Mouse (Mus musculus) hindbrain, embryonic 14.5 days (tissue): ENCODE measurements around the gene Calu. TPM values are rescaled to one million over a fixed set of nuclear protein-coding genes. Genes with fewer than 3 reads are reported as not detected.

Experiments
- microRNA-seq: library from miRNA; unstranded; fragments of <30 nt; microRNA quantifications from one replicate; pipeline ENCODE4, GENCODE M21; 2016
- polyA plus RNA-seq: library from polyadenylated mRNA; unstranded; fragments of >200 nt; fragmentation: Nextera tagmentation; extraction: Ambion mirVana; gene quantifications from 2 replicates; pipeline ENCODE4 v1.2.1, GENCODE M21; 2014

Gene Calu
- polyA plus RNA-seq, 1 experiment from 2014 or later: 187 TPM

Small RNAs within 50 kb of the gene (microRNA-seq; reads per million reads assigned to microRNA genes)
- not detected for gene Gm26220
- gene Gm44354: not detected

Other genes with a start within 250 kb of the Calu start
- gene Rbm28, start 183.1 kb upstream of the Calu start, polyA plus RNA-seq: 42.7 and 43.0 TPM in 2 replicates
- 10.0 and 11.0 TPM in 2 replicates for gene Prrt4, start 168.5 kb upstream of the Calu start, polyA plus RNA-seq
- 60.8 and 65.0 TPM in 2 replicates for gene Impdh1, start 131.7 kb upstream of the Calu start, polyA plus RNA-seq
- 29.1 and 34.2 TPM in 2 replicates for gene Hilpda, start 75.6 kb upstream of the Calu start, polyA plus RNA-seq
- gene Fam71f2, start 68.5 kb upstream of the Calu start, polyA plus RNA-seq: 0.23 and 0.54 TPM in 2 replicates
- gene Fam71f1, start 28.9 kb upstream of the Calu start, polyA plus RNA-seq: not detected in 2 replicates
- 0.46 and 0.48 TPM in 2 replicates for gene Opn1sw, start 40.4 kb downstream of the Calu start, polyA plus RNA-seq
- 53.2 and 55.7 TPM in 2 replicates for gene Ccdc136, start 48.2 kb downstream of the Calu start, polyA plus RNA-seq
- 4.8 and 6.8 TPM in 2 replicates for gene Flnc, start 85.2 kb downstream of the Calu start, polyA plus RNA-seq
- 319 and 346 TPM in 2 replicates for gene Atp6v1f, start 119.6 kb downstream of the Calu start, polyA plus RNA-seq
- 0.70 TPM in 1 of 2 replicates, not detected in the other for gene Atp6v1fnb, start 123.4 kb downstream of the Calu start, polyA plus RNA-seq
- 16.3 and 19.9 TPM in 2 replicates for gene Kcp, start 159.9 kb downstream of the Calu start, polyA plus RNA-seq
- 1.5 and 1.7 TPM in 2 replicates for gene Irf5, start 178.6 kb downstream of the Calu start, polyA plus RNA-seq